Mouse (Mus musculus) spleen, adult 2 months (tissue): ENCODE data around the gene Elp5. TPM values are rescaled to one million over a fixed set of nuclear protein-coding genes. Genes with fewer than 3 reads are reported as not detected.
A peak's percentile ranks its signal among the peaks of the same experiment; 100 is the strongest.

ENCODE experiments used
- DNase-seq, 2 experiments: peaks; one replicate each; pipeline versions ENCODE4 v3.0.0 to v3.0.0-alpha.2; 2012 to 2021; ENCODE audit warnings: low spot score in 2 of 2, low read depth in 1 of 2
- H3K27ac ChIP-seq: fragments of 200-500 bp; 2 replicates; pipeline ENCODE4 v1.5.1; 2012; ENCODE audit warnings: low read length, inconsistent platforms; ENCODE audit not compliant: insufficient read depth
- H3K27me3 ChIP-seq: fragments of 200-500 bp; 2 replicates; pipeline ENCODE4 v1.6.1; 2012; ENCODE audit warnings: mild to moderate bottlenecking, moderate library complexity, low read length, inconsistent platforms; ENCODE audit not compliant: control insufficient read depth, insufficient read depth
- H3K36me3 ChIP-seq: fragments of 200-500 bp; 2 replicates; pipeline ENCODE4 v1.6.1; 2012; ENCODE audit warnings: mild to moderate bottlenecking, low read length, inconsistent platforms; ENCODE audit not compliant: control insufficient read depth, insufficient read depth
- H3K4me1 ChIP-seq: fragments of 200-500 bp; 2 replicates; pipeline ENCODE4 v1.6.1; 2011; ENCODE audit warnings: inconsistent platforms; ENCODE audit not compliant: control insufficient read depth, insufficient read depth, insufficient read length
- H3K4me3 ChIP-seq: fragments of 200-500 bp; 2 replicates; pipeline ENCODE4 v1.5.1; 2011; ENCODE audit warnings: mild to moderate bottlenecking, inconsistent platforms; ENCODE audit not compliant: insufficient read depth, insufficient read length; ENCODE audit errors: extremely low read depth
- CTCF ChIP-seq: fragments of 200-500 bp; IDR thresholded peaks from 2 replicates; pipeline ENCODE4 v1.5.1; 2011; ENCODE audit warnings: mild to moderate bottlenecking, inconsistent platforms; ENCODE audit not compliant: insufficient read depth, insufficient read length, insufficient replicate concordance; ENCODE audit errors: extremely low read depth
- POLR2A ChIP-seq: fragments of 200-500 bp; IDR thresholded peaks from 2 replicates; pipeline ENCODE4 v1.6.1; 2011; ENCODE audit warnings: low read depth, low read length, inconsistent platforms
- WGBS: fragments of 180-500 bp; shearing (Covaris S2); methylation state at CpG from one replicate; pipeline ENCODE4 v1.1.7; 2018; 5-methylcytosine and 5-hydroxymethylcytosine counted together
- polyA plus RNA-seq: library from polyadenylated mRNA; depleted of rRNA; stranded (reverse); fragments of >200 nt; gene quantifications from 2 replicates; pipeline ENCODE4 v1.2.3, GENCODE M21; 2012; rRNA removed

Gene Elp5
- polyA plus RNA-seq = 32.5 and 33.3 TPM in 2 replicates

DNA sequence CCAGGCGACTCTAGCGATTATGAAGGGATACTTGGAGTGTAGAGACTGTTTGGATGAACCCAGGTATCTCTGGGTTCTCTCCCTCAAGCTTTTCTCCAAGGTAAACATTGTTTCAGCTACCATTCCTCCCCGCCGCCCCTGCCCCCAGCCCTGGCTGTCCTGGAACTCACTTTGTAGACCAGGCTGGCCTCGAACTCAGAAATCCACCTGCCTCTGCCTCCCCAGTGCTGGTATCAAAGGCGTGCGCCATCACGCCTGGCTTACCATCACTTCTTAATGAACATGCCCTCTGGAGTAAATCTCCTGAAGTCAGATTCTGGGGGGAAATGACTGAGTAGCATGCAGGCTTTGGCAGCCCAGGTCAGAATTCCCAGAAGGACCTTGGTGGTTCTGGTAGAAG, at the start of gene Elp5:
Gene Elp5, minus strand, starts transcription at position 293 of the 400 bp plus-strand sequence.
- whole genome bisulfite sequencing = 62% methylated on average over 8 of the region's 8 CpGs
- no peak for TF ChIP-seq POLR2A
- no peak for TF ChIP-seq CTCF
- Histone ChIP-seq H3K27me3 (no peaks in the 10 kb centered on the region), H3K36me3 (peaks cover 15% of the 10 kb centered on the region), H3K27ac (peak within 1 kb of the TSS; percentile 50), H3K4me1 (peaks cover 6% of the 10 kb centered on the region; the same call in 1 of the 2 replicates), H3K4me3 (peak within 1 kb of the TSS; percentile 84)
- no peak for DNase-seq

DNA sequence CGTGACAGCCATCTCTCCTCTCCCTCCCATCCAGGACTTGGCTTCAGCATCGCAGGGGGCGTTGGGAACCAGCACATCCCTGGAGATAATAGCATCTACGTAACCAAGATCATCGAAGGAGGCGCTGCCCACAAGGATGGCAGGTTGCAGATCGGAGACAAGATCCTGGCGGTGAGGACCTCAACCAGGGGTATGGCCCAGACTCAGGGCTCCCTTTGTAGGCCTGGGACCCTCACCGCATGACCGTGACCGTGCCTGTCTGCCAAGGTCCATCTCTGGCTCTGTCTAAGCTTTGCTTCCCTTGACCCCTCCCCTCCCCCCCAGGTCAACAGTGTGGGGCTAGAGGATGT, 49.0 kb upstream of the Elp5 start:
- Histone ChIP-seq H3K4me1 (peaks cover 17% of the 10 kb centered on the region; the same call in 1 of the 2 replicates), H3K27me3 (no peaks in the 10 kb centered on the region), H3K36me3 (no peaks in the 10 kb centered on the region), H3K27ac (no peak overlapping the region), H3K4me3 (no peak overlapping the region)
- TF ChIP-seq POLR2A (no peak), CTCF (no peak)
- DNase-seq = no peak
- WGBS = 96% methylated on average over 11 of the region's 11 CpGs

DNA sequence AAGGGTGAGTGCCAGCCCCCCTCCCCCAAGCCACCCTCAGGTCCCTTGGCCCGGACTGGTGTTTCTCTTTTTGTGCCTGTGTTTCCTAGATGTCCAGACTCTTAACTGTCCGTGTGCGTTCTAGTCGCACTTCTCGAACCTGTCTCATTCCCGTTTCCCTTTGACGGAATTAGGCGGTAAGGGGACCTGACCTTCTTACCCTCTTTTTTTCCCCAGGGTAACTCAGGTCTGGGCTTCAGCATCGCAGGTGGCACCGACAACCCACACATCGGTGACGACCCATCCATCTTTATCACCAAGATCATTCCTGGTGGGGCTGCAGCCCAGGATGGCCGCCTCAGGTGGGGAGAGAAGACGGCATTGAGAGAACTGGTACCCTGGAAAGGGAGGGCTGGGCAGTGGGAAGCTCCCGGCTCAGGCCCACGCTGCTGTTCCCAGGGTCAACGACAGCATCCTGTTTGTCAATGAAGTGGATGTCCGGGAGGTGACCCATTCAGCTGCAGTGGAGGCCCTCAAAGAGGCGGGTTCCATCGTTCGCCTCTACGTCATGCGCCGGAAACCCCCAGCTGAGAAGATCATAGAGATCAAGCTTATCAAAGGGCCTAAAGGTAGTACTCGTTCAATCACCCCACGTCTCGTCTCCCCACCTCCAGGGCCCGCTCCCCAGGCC, 48.5 kb upstream of the Elp5 start:
- TF ChIP-seq POLR2A (no peak), CTCF (no peak)
- 95% methylated on average over 28 of the region's 28 CpGs for WGBS
- Histone ChIP-seq H3K4me3 (no peak overlapping the region), H3K27me3 (no peaks in the 10 kb centered on the region), H3K4me1 (peaks cover 17% of the 10 kb centered on the region; the same call in 1 of the 2 replicates), H3K36me3 (no peaks in the 10 kb centered on the region), H3K27ac (no peak overlapping the region)
- DNase-seq = no peak

DNA sequence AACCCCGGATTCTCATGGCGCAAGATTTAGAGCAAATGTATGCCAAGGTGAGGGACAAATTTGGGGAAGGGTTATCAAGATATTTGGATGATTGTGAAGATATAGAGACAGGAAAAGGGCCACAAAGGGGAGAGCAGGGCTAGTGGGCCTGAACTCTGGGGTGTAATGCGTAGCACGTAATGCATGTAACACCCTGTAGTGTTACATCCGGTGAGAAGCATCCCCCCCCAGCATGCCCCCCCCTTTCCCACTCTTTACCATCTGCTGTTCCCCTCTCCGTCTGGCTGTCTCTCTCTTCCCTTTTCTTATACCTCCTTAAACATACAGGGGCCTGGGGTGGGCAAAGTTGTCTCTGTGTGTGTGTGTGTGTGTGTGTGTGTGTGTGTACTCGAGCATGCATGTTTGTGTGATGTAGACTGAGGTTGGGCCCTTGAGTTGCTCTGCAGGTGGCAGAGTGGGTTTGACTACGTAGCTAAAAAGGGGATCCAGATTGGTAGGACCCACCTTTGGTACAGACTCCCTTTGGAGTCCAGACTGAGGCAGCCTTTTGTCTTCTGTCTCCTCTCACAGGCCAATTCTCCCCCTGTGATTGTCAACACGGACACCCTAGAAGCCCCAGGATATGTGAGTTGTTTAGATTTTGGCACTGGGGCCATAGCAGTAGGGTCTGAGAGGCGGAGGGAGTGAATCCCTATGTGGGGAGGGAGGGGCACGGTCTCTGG, 47.7 kb upstream of the Elp5 start:
- Histone ChIP-seq H3K4me3 (peak overlapping the region; percentile 8; the same call in 1 of the 2 replicates), H3K4me1 (peaks cover 17% of the 10 kb centered on the region; the same call in 1 of the 2 replicates), H3K36me3 (no peaks in the 10 kb centered on the region), H3K27ac (peak overlapping the region; percentile 18; the same call in 1 of the 2 replicates), H3K27me3 (no peaks in the 10 kb centered on the region)
- no peak for DNase-seq
- TF ChIP-seq CTCF (no peak), POLR2A (no peak)
- WGBS = 47% methylated on average over 11 of the region's 11 CpGs

DNA sequence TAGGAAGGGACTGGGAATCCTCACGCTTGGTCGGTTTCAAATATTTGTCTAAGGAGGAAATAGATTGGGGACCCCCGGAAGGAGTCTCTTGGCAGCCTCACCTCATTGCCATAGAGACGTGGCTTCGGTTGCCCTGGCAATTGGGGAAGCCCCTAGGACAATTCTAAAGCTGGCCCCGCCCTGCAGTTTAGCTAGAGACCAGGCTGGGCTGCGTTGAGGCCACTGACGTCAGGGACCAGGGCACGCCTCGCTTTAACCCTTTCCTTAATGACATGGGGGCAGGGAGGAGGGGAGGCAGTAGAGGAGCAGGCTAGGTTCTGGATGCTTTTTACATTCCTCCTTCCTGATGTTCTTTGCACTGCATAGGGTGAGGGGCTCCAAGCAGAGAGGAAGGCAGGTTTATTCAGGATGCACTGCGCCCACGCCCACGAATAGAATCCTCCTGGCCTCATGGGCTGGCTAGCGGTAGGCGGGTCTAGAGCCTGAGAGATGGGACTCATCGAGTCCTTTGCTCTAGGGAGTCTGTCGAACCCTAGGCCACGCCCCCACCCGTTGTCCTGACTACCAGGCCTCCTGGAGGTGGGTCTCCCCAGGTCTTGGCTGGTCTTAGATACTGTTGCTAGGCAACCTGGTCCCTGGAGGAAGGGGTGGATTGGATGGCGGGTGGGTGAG, 46.9 kb upstream of the Elp5 start:
- peak overlapping the region; percentile 8; the same call in 1 of the 2 replicates for H3K4me3 ChIP-seq
- H3K36me3 ChIP-seq = no peaks in the 10 kb centered on the region
- peak overlapping the region; percentile 9 for H3K27ac ChIP-seq
- H3K4me1 ChIP-seq = peaks cover 17% of the 10 kb centered on the region; the same call in 1 of the 2 replicates
- 12% methylated on average over 20 of the region's 20 CpGs for WGBS
- TF ChIP-seq POLR2A (no peak), CTCF (no peak)
- DNase-seq = peak; percentile 76 to 79
- no peaks in the 10 kb centered on the region for H3K27me3 ChIP-seq

DNA sequence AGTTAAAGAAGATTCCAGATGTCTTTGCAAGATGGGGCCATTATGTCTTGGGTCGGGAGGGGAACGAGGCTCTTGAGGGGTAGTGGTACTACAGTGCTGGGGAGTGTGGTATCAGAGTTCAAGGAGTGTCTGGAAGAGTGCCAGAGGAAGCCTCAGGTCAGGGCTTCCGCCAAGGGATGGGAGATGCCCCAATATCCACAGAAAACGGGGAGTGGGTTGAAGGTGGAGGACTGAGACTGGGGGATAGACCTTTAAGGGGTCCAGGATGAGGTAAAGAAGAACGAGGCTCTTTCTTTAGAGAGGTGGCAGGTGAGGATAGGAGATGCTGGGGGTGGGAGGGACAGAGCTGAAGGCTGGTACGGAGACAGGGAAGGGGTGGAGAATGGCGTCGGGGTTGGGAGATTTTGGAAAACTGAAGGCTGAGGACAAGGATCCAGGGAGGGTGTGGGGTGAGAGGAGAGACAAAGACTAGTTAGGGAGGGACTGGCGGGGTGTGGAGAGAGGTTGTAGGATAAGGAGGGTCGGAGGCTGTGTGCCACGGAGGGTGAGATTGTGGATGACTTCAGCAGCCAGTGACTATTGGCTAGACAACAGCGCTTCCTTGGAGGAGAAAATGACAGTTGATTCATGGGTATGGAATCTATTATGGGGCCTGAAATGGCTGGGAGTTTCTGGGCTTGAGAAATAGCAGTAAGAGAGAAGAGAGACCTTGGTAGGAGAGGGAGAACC, 46.2 kb upstream of the Elp5 start:
- H3K36me3 ChIP-seq = no peaks in the 10 kb centered on the region
- H3K27ac ChIP-seq = no peak overlapping the region; the same call in 1 of the 2 replicates
- DNase-seq = no peak
- TF ChIP-seq POLR2A = no peak
- no peak for TF ChIP-seq CTCF
- no peaks in the 10 kb centered on the region for H3K27me3 ChIP-seq
- WGBS = 50% methylated on average over 12 of the region's 12 CpGs
- peaks cover 17% of the 10 kb centered on the region; the same call in 1 of the 2 replicates for H3K4me1 ChIP-seq
- H3K4me3 ChIP-seq = no peak overlapping the region
